Mouse (Mus musculus) MEL (cell line): ENCODE results near the gene Slc4a8. TPM values are rescaled to one million over a fixed set of nuclear protein-coding genes. Genes with fewer than 3 reads are reported as not detected.

Experiments
- DNase-seq: peaks from one replicate; pipeline ENCODE4 v3.0.0; 2011; ENCODE audit warnings: low read depth, low spot score
- H3K27ac ChIP-seq: 2 replicates; pipeline ENCODE4 v1.5.1; 2012; ENCODE audit warnings: low read depth, mild to moderate bottlenecking, control low read depth, low read length, moderate library complexity; ENCODE audit not compliant: control insufficient read depth
- H3K27me3 ChIP-seq, 2 experiments: fragments of 150-350 bp in 1 of 2; sonication (generic) in 1 of 2; 2 replicates each; pipeline ENCODE4 v1.6.1; 2012; ENCODE audit warnings: low read length in 2 of 2, mild to moderate bottlenecking in 2 of 2, improper control_type of control experiment in 1 of 2, moderate library complexity in 1 of 2; ENCODE audit not compliant: insufficient read depth in 2 of 2, control insufficient read depth in 1 of 2
- H3K36me3 ChIP-seq, 2 experiments: 2 replicates each; pipeline ENCODE4 v1.6.1; 2012 to 2014; ENCODE audit warnings: low read length in 2 of 2, improper control_type of control experiment in 1 of 2, inconsistent platforms in 1 of 2, mild to moderate bottlenecking in 1 of 2; ENCODE audit not compliant: insufficient read depth in 2 of 2, control insufficient read depth in 1 of 2
- H3K4me1 ChIP-seq, 2 experiments: fragments of 150-350 bp in 1 of 2; sonication (generic) in 1 of 2; 2 replicates each; pipeline ENCODE4 v1.6.1; 2012; ENCODE audit warnings: low read length in 2 of 2, improper control_type of control experiment in 1 of 2, mild to moderate bottlenecking in 1 of 2; ENCODE audit not compliant: insufficient read depth in 2 of 2, control insufficient read depth in 1 of 2
- H3K4me3 ChIP-seq, 2 experiments: fragments of 150-350 bp in 1 of 2; sonication (generic) in 1 of 2; 2 replicates each; pipeline ENCODE4 v1.5.1; 2012; ENCODE audit warnings: low read depth in 2 of 2, low read length in 2 of 2, mild to moderate bottlenecking in 2 of 2, moderate library complexity in 2 of 2, control low read depth in 1 of 2, improper control_type of control experiment in 1 of 2; ENCODE audit not compliant: control insufficient read depth in 1 of 2, insufficient read depth in 1 of 2
- H3K79me2 ChIP-seq: 2 replicates; pipeline ENCODE4 v1.6.1; 2012; ENCODE audit warnings: mild to moderate bottlenecking, low read length, moderate library complexity; ENCODE audit not compliant: control insufficient read depth, poor library complexity, insufficient read depth
- H3K9ac ChIP-seq: 2 replicates; pipeline ENCODE4 v1.6.1; 2012; ENCODE audit warnings: low read depth, mild to moderate bottlenecking, control low read depth, low read length, moderate library complexity; ENCODE audit not compliant: control insufficient read depth, poor library complexity, severe bottlenecking
- H3K9me3 ChIP-seq: fragments of 150-350 bp; sonication (generic); replicated peaks from 2 replicates; pipeline ENCODE4 v1.6.1; 2012; ENCODE audit warnings: mild to moderate bottlenecking, low read length, improper control_type of control experiment, moderate library complexity; ENCODE audit not compliant: insufficient read depth
- CHD1 ChIP-seq: IDR thresholded peaks from 2 replicates; pipeline ENCODE4 v1.6.1; 2012; ENCODE audit warnings: low read depth, mild to moderate bottlenecking, inconsistent platforms, low read length, improper control_type of control experiment
- ETS1 ChIP-seq: IDR thresholded peaks from 2 replicates; pipeline ENCODE4 v1.6.1; 2012; ENCODE audit warnings: low read depth, mild to moderate bottlenecking, inconsistent platforms, low read length, improper control_type of control experiment, moderate library complexity
- GABPA ChIP-seq: IDR thresholded peaks from 2 replicates; pipeline ENCODE4 v1.6.1; 2012; ENCODE audit warnings: low read depth, mild to moderate bottlenecking, inconsistent platforms, low read length, improper control_type of control experiment, moderate library complexity
- GATA1 ChIP-seq: IDR thresholded peaks from 2 replicates; pipeline ENCODE4 v1.6.1; 2011; ENCODE audit warnings: low read depth, low read length, improper control_type of control experiment
- HCFC1 ChIP-seq: IDR thresholded peaks from 2 replicates; pipeline ENCODE4 v1.6.1; 2012; ENCODE audit warnings: low read depth, mild to moderate bottlenecking, inconsistent platforms, low read length, improper control_type of control experiment, moderate library complexity
- JUND ChIP-seq: IDR thresholded peaks from 2 replicates; pipeline ENCODE4 v1.6.1; 2011; ENCODE audit warnings: low read depth, mild to moderate bottlenecking, improper control_type of control experiment, low read length
- KAT2A ChIP-seq: conservative IDR thresholded peaks from 2 replicates; pipeline ENCODE4 v1.6.1; 2012; ENCODE audit warnings: low read depth, low read length, improper control_type of control experiment, inconsistent platforms
- MAFK ChIP-seq: IDR thresholded peaks from 2 replicates; pipeline ENCODE4 v1.6.1; 2011; ENCODE audit warnings: low read depth, mild to moderate bottlenecking, low read length, improper control_type of control experiment, borderline replicate concordance
- MAX ChIP-seq: IDR thresholded peaks from 2 replicates; pipeline ENCODE4 v1.6.1; 2011; ENCODE audit warnings: low read length, improper control_type of control experiment
- MAZ ChIP-seq: IDR thresholded peaks from 2 replicates; pipeline ENCODE4 v1.6.1; 2012; ENCODE audit warnings: low read depth, mild to moderate bottlenecking, inconsistent platforms, low read length, improper control_type of control experiment
- MEF2A ChIP-seq: IDR thresholded peaks from 2 replicates; pipeline ENCODE4 v1.6.1; 2014; ENCODE audit warnings: low read depth, mild to moderate bottlenecking, inconsistent platforms, low read length, improper control_type of control experiment; ENCODE audit not compliant: poor library complexity, insufficient replicate concordance, severe bottlenecking; ENCODE audit errors: extremely low read depth
- MXI1 ChIP-seq: IDR thresholded peaks from 2 replicates; pipeline ENCODE4 v1.6.1; 2011; ENCODE audit warnings: mild to moderate bottlenecking, low read depth, low read length, improper control_type of control experiment
- MYB ChIP-seq: IDR thresholded peaks from 2 replicates; pipeline ENCODE4 v1.6.1; 2011; ENCODE audit warnings: mild to moderate bottlenecking, low read depth, low read length, improper control_type of control experiment
- MYC ChIP-seq: IDR thresholded peaks from 2 replicates; pipeline ENCODE4 v1.6.1; 2011; ENCODE audit warnings: low read depth, mild to moderate bottlenecking, low read length, improper control_type of control experiment, moderate library complexity
- NELFE ChIP-seq: IDR thresholded peaks from 2 replicates; pipeline ENCODE4 v1.6.1; 2011; ENCODE audit warnings: low read depth, low read length, improper control_type of control experiment
- POLR2A ChIP-seq, 2 experiments: IDR thresholded peaks; 2 replicates each; pipeline ENCODE4 v1.6.1; 2011 to 2012; ENCODE audit warnings: low read length in 2 of 2, mild to moderate bottlenecking in 2 of 2, control low read depth in 1 of 2, improper control_type of control experiment in 1 of 2, low read depth in 1 of 2, moderate library complexity in 1 of 2; ENCODE audit not compliant: control insufficient read depth in 1 of 2, insufficient read depth in 1 of 2, poor library complexity in 1 of 2
- POLR2AphosphoS5 ChIP-seq: IDR thresholded peaks from 2 replicates; pipeline ENCODE4 v1.6.1; 2012; ENCODE audit warnings: low read depth, borderline replicate concordance, mild to moderate bottlenecking, inconsistent platforms, low read length, moderate library complexity, mixed read lengths
- SIN3A ChIP-seq: IDR thresholded peaks from 2 replicates; pipeline ENCODE4 v1.6.1; 2012; ENCODE audit warnings: low read length, improper control_type of control experiment, inconsistent platforms
- SMC3 ChIP-seq: IDR thresholded peaks from 2 replicates; pipeline ENCODE4 v1.6.1; 2011; ENCODE audit warnings: low read depth, low read length, improper control_type of control experiment
- TCF12 ChIP-seq: IDR thresholded peaks from 2 replicates; pipeline ENCODE4 v1.6.1; 2014; ENCODE audit warnings: low read depth, mild to moderate bottlenecking, inconsistent platforms, low read length, improper control_type of control experiment, moderate library complexity
- USF2 ChIP-seq, 2 experiments: IDR thresholded peaks; 2 replicates each; pipeline ENCODE4 v1.6.1; 2011 to 2012; ENCODE audit warnings: improper control_type of control experiment in 2 of 2, low read length in 2 of 2, borderline replicate concordance in 1 of 2, inconsistent platforms in 1 of 2, low read depth in 1 of 2, mild to moderate bottlenecking in 1 of 2; ENCODE audit not compliant: insufficient read depth in 1 of 2
- ZC3H11A ChIP-seq: IDR thresholded peaks from 2 replicates; pipeline ENCODE4 v1.6.1; 2012; ENCODE audit warnings: low read depth, mild to moderate bottlenecking, inconsistent platforms, low read length, improper control_type of control experiment
- ZKSCAN1 ChIP-seq: IDR thresholded peaks from 2 replicates; pipeline ENCODE4 v1.6.1; 2012; ENCODE audit warnings: low read depth, mild to moderate bottlenecking, inconsistent platforms, low read length, improper control_type of control experiment, moderate library complexity
- ZNF384 ChIP-seq: IDR thresholded peaks from 2 replicates; pipeline ENCODE4 v1.6.1; 2012; ENCODE audit warnings: low read depth, mild to moderate bottlenecking, inconsistent platforms, low read length, improper control_type of control experiment
- polyA plus RNA-seq, 2 experiments: library from polyadenylated mRNA; stranded (reverse) in 1 of 2; unstranded in 1 of 2; fragments of >175 nt in 1 of 2; fragments of >200 nt in 1 of 2; gene quantifications; 2 replicates each; pipeline versions ENCODE4 v1.2.1 to v1.2.4; 2012; ENCODE audit warnings: low replicate concordance in 2 of 2, low read depth in 1 of 2; ENCODE audit not compliant: insufficient read length in 2 of 2, insufficient read depth in 1 of 2, missing spikeins in 1 of 2
- total RNA-seq: library from RNA; depleted of rRNA; stranded (reverse); fragments of 300-350 nt; gene quantifications from 2 replicates; pipeline ENCODE4 v1.2.3, GENCODE M21; 2012

Slc4a8 gene
- total and polyA plus RNA-seq, 3 experiments, result 0.35 to 2.5 TPM; not detected in 1

GRCm38 (mm10) chr15:100749751-100750538 is 11.6 kb upstream of the Slc4a8 start:
- peak; percentile 91 for DNase-seq
- H3K27ac ChIP-seq, result no peak overlapping the region

GRCm38 (mm10) chr15:100752439-100752838 is 9.1 kb upstream of the Slc4a8 start:
- Histone ChIP-seq H3K27ac (no peak overlapping the region), H3K4me1 (peaks cover 10 to 30% of the 10 kb centered on the region in 2 experiments), H3K27me3 (no peaks in the 10 kb centered on the region), H3K79me2 (no peaks in the 10 kb centered on the region), H3K9me3 (no peaks in the 10 kb centered on the region), H3K36me3 (peaks cover 0 to 17% of the 10 kb centered on the region in 2 experiments; a peak in 2 of 4 replicates), H3K9ac (no peak overlapping the region), H3K4me3 (no peak overlapping the region)
- DNase-seq, result no peak
- TF ChIP-seq MAX, result no peak

More at GRCm38 (mm10) chr15:100749751-100750538, 11.6 kb upstream of the Slc4a8 start:
- no peaks in the 10 kb centered on the region for H3K79me2 ChIP-seq
- TF ChIP-seq NELFE, result no peak
- TF ChIP-seq HCFC1, result 0 out of 2 replicates have a peak, but pooled peaks have one; percentile 34
- peak; percentile 26; the same call in 1 of the 2 replicates for TF ChIP-seq ZNF384
- TF ChIP-seq CHD1, result no peak
- no peak for TF ChIP-seq ZKSCAN1
- TF ChIP-seq SIN3A, result peak; percentile 49; the same call in 1 of the 2 replicates
- TF ChIP-seq MYC, result no peak
- no peak for TF ChIP-seq MAFK
- TF ChIP-seq MXI1, result peak; percentile 69; the same call in 1 of the 2 replicates
- TF ChIP-seq JUND, result peak; percentile 79; the same call in 1 of the 2 replicates
- TF ChIP-seq ETS1, result peak; percentile 77; the same call in 1 of the 2 replicates
- no peak for TF ChIP-seq MEF2A
- H3K27me3 ChIP-seq, result no peaks in the 10 kb centered on the region
- H3K9me3 ChIP-seq, result no peaks in the 10 kb centered on the region
- H3K4me1 ChIP-seq, result peaks cover 28% of the 10 kb centered on the region in 2 experiments
- H3K9ac ChIP-seq, result no peak overlapping the region
- peaks cover 0 to 22% of the 10 kb centered on the region in 2 experiments; a peak in 2 of 4 replicates for H3K36me3 ChIP-seq
- peak overlapping the region in 1 of 2 experiments; percentile 12; a peak in 1 of 4 replicates for H3K4me3 ChIP-seq

GRCm38 (mm10) chr15:100753045-100753444 is 8.5 kb upstream of the Slc4a8 start:
- TF ChIP-seq MXI1, result no peak
- no peak for TF ChIP-seq MAZ
- no peak for TF ChIP-seq USF2 (IDR thresholded peaks at IDR 0.05; ENCODE audit: borderline replicate concordance in 1 of 2, insufficient read depth in 1 of 2, low read depth in 1 of 2, low read length in 2 of 2)
- TF ChIP-seq HCFC1, result no peak
- TF ChIP-seq GABPA, result no peak
- no peak for TF ChIP-seq ZC3H11A
- TF ChIP-seq MYC, result no peak
- no peak for TF ChIP-seq JUND
- no peak for TF ChIP-seq SMC3
- no peak for TF ChIP-seq POLR2A (IDR thresholded peaks at IDR 0.05; ENCODE audit: control insufficient read depth in 1 of 2, insufficient read depth in 1 of 2, low read depth in 1 of 2, low read length in 2 of 2, poor library complexity in 1 of 2)
- TF ChIP-seq KAT2A, result no peak
- no peak for TF ChIP-seq TCF12
- TF ChIP-seq POLR2AphosphoS5, result no peak
- TF ChIP-seq GATA1, result no peak
- TF ChIP-seq MYB, result no peak
- no peak for TF ChIP-seq MEF2A
- TF ChIP-seq, all 39 proteins: peak for 0
- no peaks in the 10 kb centered on the region for H3K9me3 ChIP-seq
- no peak overlapping the region for H3K4me3 ChIP-seq
- H3K4me1 ChIP-seq, result peaks cover 6 to 30% of the 10 kb centered on the region in 2 experiments
- H3K36me3 ChIP-seq, result peaks cover 0 to 16% of the 10 kb centered on the region in 2 experiments; a peak in 2 of 4 replicates
- no peak overlapping the region for H3K27ac ChIP-seq
- H3K27me3 ChIP-seq, result no peaks in the 10 kb centered on the region
- DNase-seq, result no peak
- no peak overlapping the region for H3K9ac ChIP-seq
- H3K79me2 ChIP-seq, result no peaks in the 10 kb centered on the region
